Mouse (Mus musculus) embryonic stem cell, embryonic (primary cell): ENCODE measurements at regions not wholly inside any gene's neighbourhood (a gene's known extent, or its start where the extent isn't known, plus 50 kb on each side); places are given as distances from the start of the nearest gene placed in this dataset.

Experiments
- CTCF ChIA-PET, 4 experiments: fragments of 300-600 bp in 2 of 4; fragments of 350-600 bp in 2 of 4; sonication (Branson Sonifier 250); formaldehyde crosslinking; loops; one replicate each; lab custom pipeline; 2022; ENCODE audit warnings: inconsistent platforms in 2 of 4; lab: Charles Lee
- POLR2A ChIA-PET, 4 experiments: fragments of 300-600 bp in 2 of 4; fragments of 350-600 bp in 2 of 4; sonication (Branson Sonifier 250); formaldehyde crosslinking; loops; one replicate each; lab custom pipeline; 2022; ENCODE audit warnings: antibody characterized with exemption in 4 of 4, inconsistent platforms in 1 of 4; lab: Charles Lee

DNA sequence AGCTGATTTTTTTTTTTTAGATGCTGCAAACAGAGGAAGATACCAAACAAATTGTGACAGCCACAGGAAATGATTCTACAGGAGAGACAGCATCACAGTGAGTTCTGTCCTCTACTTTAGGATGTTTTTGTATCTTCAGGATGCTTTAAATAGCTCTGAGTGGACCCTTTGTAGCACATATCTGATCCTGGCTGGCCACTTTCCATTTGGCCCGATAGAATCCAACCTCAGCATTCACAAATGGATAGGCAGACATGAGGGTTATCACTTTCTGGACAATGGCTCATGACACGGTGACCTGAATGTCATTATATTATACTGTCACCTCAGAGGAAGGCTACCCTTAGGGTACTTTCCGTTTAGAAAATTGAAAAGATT, 379.3 kb downstream of the Gm10295 start:
- ChIA-PET POLR2A (no interaction called here), CTCF (interaction anchor here in 1 of 4 experiments (0.7 kb wide), 1 partner anchor 1863 kb away, joined by 3 read pairs; no protein-coding TSS in a partner anchor)

DNA sequence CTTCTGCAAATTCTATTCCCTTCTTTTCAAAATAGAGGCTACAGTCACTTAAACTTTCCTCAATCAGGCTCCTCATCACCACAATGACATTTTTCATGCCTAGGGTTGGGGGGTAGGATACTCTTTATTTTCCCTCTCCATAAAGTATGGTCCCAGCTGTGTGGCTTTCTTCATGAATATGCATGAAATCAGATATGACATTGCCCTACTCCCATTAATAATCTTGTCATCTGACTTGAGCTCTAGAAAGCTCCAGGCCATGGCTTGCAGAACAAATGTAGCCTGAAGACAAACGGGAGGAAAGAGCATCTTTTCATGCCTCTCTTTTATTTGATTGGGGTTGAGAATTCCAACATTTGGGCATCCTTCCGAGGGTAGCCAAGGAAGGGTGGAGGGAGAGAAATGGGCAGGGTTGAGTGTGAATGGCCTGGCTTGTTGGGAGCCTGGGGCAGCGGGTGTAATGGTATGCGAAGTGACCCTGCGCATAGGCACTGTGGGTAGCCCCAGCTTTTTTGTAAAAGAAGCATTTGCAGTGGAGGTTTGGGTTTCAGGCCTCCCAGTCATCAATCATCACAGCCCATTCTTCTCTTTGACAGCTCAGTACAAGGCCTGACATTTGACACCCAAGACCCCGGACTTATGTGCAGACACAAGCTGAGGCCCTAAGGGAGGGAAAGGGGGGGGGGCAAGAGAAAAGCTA, 379.8 kb downstream of the Gm10295 start:
- CTCF ChIA-PET, result interaction anchor here in 1 of 4 experiments (0.7 kb wide), 1 partner anchor 1864 kb away, joined by 3 read pairs; no protein-coding TSS in a partner anchor
- POLR2A ChIA-PET, result no interaction called here

DNA sequence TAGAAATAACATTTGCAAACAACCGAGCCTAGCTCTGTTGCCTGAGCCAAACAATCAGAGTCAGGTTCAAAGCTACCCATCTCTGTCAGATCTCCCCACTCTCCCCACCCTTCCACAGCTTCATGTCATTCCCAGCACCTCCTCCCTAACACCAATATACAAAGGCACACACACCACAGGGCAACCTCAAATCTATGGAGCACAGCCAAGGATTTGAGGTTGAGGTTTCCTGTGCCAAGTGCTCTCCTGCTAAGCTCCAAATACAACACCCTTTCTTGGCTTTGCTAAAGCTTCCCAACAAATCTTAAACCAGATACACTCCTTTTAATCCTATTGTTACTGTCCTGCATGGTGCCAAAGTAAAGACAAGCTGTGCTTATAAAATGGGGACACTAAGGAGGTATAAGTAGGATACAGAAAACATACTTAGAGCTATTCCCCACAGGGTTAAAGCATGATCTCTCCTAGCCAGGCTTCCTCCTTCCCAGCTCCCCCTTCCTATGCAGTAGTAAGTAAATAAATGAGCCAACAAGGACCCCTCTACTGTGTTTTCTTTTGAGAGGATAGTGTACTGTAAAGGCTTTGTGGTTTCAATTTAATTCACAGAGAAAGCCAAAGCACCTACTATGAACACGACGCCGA, 398.8 kb downstream of the Gm10295 start:
- CTCF ChIA-PET, result no interaction called here
- POLR2A ChIA-PET, result interaction anchor here in 1 of 4 experiments (0.5 kb wide), 1 partner anchor 65 kb away, joined by 3 read pairs; no protein-coding TSS in a partner anchor

- POLR2A ChIA-PET, result no interaction called here
Measured at GRCm38 (mm10) chr7:70948281-70948680, 403.0 kb downstream of the Gm10295 start.

DNA sequence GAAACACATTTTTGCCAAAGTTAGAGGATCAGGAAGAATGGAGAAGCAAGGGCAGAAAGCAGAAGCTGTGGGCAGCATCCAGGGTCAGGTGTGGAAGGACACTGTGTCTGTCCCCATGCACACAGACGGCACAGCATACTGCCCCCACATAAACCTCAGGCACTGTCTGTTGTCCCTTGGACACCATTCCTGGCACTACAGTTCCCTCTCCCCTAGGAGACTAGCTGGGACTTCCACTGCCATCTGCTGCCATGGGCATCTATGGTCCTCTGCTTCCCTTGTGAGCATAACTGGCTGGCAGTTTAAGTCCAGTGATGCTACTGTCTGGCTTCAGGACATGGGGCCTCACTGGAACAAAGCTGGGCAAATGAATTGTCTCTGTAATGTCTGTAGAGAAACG, 405.0 kb downstream of the Gm10295 start:
- ChIA-PET CTCF (no interaction called here), POLR2A (no interaction called here)

More at GRCm38 (mm10) chr7:70948281-70948680, 403.0 kb downstream of the Gm10295 start:
- CTCF ChIA-PET, result no interaction called here

GRCm38 (mm10) chr7:70930911-70931310, 420.4 kb downstream of the Gm10295 start:
- CTCF ChIA-PET, result no interaction called here
- POLR2A ChIA-PET, result no interaction called here

DNA sequence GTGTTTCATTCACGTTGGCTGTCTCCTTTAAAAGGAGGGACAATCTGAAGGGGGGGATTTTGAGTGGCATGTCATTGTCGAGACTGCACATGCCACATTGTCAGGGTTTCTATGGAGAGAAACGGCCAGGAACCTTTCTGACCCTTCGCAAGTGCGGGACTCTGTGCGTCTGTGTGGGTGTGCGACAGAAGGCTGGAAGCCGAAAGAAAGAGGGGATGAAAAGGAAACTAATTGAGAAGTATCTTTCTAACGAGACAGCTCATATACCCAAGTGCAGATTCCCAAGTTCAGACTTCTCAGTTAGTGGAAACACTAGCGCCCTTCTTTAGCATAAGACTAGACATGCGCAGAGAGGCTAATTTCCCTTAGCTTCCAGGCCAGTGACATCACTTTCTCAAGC, 421.4 kb downstream of the Gm10295 start:
- CTCF ChIA-PET, result no interaction called here

DNA sequence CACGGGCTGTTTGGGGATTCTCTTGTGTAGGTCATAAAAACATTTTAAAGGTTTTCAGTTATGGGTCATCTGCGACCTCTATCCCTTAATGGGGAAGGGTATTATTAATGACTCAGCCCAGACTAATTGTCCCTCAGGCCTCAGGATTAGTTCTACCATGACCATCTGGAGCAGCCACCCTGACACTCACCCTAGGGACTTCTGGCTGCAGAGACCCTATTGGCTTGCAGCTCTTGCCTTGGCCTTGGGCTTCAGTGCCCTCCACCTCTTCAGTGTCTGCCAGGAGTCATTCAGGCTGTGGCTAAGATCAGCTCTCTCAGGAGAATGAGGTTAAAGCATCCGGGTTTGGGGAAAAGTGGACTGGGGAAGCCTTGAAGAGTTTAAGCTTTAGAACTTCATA, 423.3 kb downstream of the Gm10295 start:
- ChIA-PET POLR2A (no interaction called here), CTCF (no interaction called here)

More for the DNA sequence above, 421.4 kb downstream of the Gm10295 start:
- POLR2A ChIA-PET, result no interaction called here

DNA sequence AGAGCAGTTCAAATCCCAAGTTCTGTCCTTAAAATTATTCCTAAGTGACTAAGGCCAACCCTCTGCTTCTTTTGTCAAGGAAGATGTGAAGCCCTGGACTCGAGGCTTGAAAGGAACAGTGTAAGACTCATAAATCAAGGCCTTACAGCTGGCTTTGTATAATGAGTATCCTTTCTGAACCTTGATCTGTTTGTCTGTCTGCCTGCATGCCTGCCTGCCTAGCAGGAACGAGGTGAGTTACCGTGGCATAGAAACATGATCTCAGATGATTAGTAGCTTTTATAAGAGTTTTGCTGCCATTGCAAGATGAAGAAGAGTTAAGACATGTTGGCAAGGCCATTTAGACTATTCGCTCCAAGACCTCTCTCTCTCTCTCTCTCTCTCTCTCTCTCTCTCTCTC, 434.3 kb downstream of the Gm10295 start:
- ChIA-PET CTCF (no interaction called here), POLR2A (no interaction called here)

DNA sequence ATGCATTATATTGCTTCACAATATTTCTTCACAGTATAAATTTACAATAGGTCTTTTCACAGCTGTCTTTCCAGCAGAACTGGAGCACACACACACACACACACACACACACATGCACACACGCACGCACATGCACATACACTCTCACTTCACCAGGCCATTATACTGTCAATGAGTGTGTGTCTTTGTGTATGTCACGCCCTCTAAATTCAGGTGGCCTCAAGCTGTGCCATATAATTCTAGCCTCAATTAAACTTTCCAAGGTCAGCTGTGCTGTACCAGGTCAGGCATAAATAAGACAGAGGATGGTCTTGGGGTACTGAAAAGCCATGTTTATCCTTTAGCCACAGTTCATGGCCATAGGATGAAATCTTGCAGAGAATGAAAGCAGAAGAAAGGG, 442.4 kb downstream of the Gm10295 start:
- POLR2A ChIA-PET, result no interaction called here
- CTCF ChIA-PET, result interaction anchor here in 1 of 4 experiments (0.6 kb wide), 1 partner anchor 211 kb away, joined by 3 read pairs; no protein-coding TSS in a partner anchor

DNA sequence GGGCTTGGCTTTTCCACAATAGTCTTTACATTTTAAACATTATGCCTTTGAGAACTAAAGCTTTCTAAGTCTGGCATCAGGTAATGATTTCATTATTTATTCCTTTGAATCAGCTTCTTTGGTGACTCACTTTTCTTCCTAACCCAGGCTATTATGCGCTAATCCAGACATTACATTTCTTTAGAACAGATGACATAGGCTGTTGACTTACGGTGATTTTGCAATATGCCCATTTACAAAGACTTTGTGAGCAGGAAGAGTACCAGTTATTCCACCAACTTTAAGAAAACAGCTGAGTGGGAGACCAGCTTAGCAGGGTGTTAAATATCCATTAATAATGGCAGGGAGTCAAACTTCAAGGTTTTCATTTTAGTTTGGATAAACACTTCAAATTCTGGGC, 459.6 kb downstream of the Gm10295 start:
- ChIA-PET POLR2A (no interaction called here), CTCF (no interaction called here)

GRCm38 (mm10) chr7:70880496-70880895, 470.8 kb downstream of the Gm10295 start:
- ChIA-PET CTCF (no interaction called here), POLR2A (no interaction called here)

DNA sequence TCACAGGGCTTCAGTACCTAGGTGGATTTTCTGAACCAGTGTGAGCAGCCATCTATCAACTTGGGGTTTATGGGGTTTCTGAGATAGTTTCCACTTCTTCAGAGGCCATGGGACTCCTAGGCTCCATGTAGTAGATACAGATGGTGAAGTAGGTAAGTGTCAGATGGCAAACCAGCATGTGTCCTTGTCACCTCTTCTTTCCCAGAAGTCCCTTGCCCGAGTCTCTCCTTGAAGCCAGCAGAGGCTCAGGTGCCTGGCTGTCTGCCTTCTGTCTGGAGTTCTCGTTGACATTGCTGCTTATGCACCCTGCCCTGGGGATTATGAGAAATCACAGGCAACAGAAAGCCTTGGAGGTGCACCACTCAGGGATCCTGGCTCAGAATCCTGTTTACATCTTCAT, 476.9 kb downstream of the Gm10295 start:
- POLR2A ChIA-PET, result no interaction called here
- CTCF ChIA-PET, result no interaction called here

GRCm38 (mm10) chr7:70870841-70871534, 480.3 kb downstream of the Gm10295 start:
- POLR2A ChIA-PET, result no interaction called here
- CTCF ChIA-PET, result no interaction called here

DNA sequence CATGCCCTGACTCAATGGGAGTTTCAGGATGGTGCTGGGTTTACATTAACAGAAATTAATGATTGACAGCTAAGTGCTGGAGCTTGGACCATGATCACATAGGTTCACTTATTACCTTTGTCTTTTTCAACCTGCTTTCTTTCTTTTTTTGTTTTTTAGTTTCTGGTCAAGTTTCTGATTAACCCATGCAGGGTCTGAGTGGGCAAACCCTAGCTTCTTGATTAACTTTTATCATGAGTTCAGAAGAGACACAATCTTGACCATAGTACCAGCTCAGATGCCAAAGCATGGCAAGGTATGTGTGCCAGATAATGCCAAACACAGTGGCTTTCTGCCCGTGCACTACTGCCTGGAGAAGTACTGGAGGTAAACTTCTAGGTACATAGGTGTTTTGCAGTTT, 482.2 kb downstream of the Gm10295 start:
- POLR2A ChIA-PET, result no interaction called here

GRCm38 (mm10) chr7:70859957-70860356, 491.3 kb downstream of the Gm10295 start:
- POLR2A ChIA-PET, result no interaction called here
- CTCF ChIA-PET, result no interaction called here

More for the DNA sequence above, 482.2 kb downstream of the Gm10295 start:
- CTCF ChIA-PET, result no interaction called here

GRCm38 (mm10) chr7:70850726-70851125, 484.2 kb upstream of the Nr2f2 start:
- ChIA-PET POLR2A (no interaction called here), CTCF (no interaction called here)

GRCm38 (mm10) chr7:70848016-70848776, 481.7 kb upstream of the Nr2f2 start:
- ChIA-PET POLR2A (no interaction called here), CTCF (interaction anchor here in 1 of 4 experiments (0.6 kb wide), 1 partner anchor 114 kb away, joined by 3 read pairs; no protein-coding TSS in a partner anchor)

DNA sequence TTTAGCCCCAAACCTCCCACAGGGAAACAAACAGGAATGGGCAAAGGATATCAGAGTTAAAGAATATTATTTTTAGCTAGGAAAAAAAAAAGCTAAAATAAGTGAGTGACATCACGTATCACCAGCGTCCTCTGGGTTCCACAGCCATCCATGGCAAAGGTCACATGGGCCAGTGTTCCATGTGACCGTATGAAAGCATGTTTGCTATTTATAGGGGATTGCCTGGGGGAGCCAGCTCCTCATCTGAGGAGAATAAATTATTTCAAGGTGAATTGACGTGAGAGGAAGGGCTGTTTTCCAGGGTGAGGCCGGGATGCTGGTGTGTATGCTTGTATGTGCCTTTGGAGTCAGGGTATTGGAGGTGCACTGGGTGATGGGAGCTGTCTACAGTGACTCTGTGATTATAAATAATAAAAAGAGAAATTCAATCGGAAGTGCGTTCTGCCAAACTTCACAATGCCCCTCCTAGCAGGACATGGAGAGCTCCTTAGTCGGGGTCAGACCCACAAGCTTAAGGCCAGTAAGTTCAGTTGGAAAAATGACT, 481.0 kb upstream of the Nr2f2 start:
- POLR2A ChIA-PET, result no interaction called here
- CTCF ChIA-PET, result interaction anchor here in 1 of 4 experiments (0.6 kb wide), 1 partner anchor 113 kb away, joined by 3 read pairs; no protein-coding TSS in a partner anchor
